Mouse (Mus musculus) thymus, adult 2 months (tissue): Measurements from ENCODE around the gene Dpy19l2. TPM values are rescaled to one million over a fixed set of nuclear protein-coding genes. Genes with fewer than 3 reads are reported as not detected.
"Not testable (repeated sequence)": the region's sequence is repeated elsewhere in the genome, so short reads cannot be mapped to it uniquely, and the experiment has no call there.

Experiments used
- DNase-seq: peaks from one replicate; pipeline ENCODE4 v3.0.0; 2021
- H3K27ac ChIP-seq: fragments of 200-500 bp; 2 replicates; pipeline ENCODE4 v1.5.1; 2012; ENCODE audit warnings: low read length, control low read depth; ENCODE audit not compliant: control insufficient read depth, insufficient read depth
- H3K27me3 ChIP-seq: fragments of 200-500 bp; 2 replicates; pipeline ENCODE4 v1.6.1; 2012; ENCODE audit warnings: mild to moderate bottlenecking, low read length, moderate library complexity, mixed read lengths; ENCODE audit not compliant: control insufficient read depth, insufficient read depth
- H3K36me3 ChIP-seq: fragments of 200-500 bp; 2 replicates; pipeline ENCODE4 v1.6.1; 2012; ENCODE audit warnings: mild to moderate bottlenecking, low read length, moderate library complexity; ENCODE audit not compliant: control insufficient read depth, insufficient read depth
- H3K4me1 ChIP-seq: fragments of 200-500 bp; replicated peaks from 2 replicates; pipeline ENCODE4 v1.6.1; 2012; ENCODE audit warnings: low read length; ENCODE audit not compliant: control insufficient read depth, insufficient read depth
- H3K4me3 ChIP-seq: fragments of 200-500 bp; 2 replicates; pipeline ENCODE4 v1.5.1; 2012; ENCODE audit warnings: mild to moderate bottlenecking, low read length, control low read depth, moderate library complexity; ENCODE audit not compliant: control insufficient read depth, insufficient read depth
- CTCF ChIP-seq: fragments of 200-500 bp; IDR thresholded peaks from 2 replicates; pipeline ENCODE4 v1.5.1; 2012; ENCODE audit warnings: mild to moderate bottlenecking, control low read depth, low read length, moderate library complexity, borderline replicate concordance; ENCODE audit not compliant: control insufficient read depth, poor library complexity, insufficient read depth; ENCODE audit errors: extremely low read depth
- POLR2A ChIP-seq: fragments of 200-500 bp; IDR thresholded peaks from 2 replicates; pipeline ENCODE4 v1.6.1; 2012; ENCODE audit warnings: mild to moderate bottlenecking, low read length, control low read depth, moderate library complexity; ENCODE audit not compliant: control insufficient read depth, poor library complexity, insufficient read depth; ENCODE audit errors: extremely low read depth
- WGBS: fragments of 180-500 bp; shearing (Covaris S2); methylation state at CpG from one replicate; pipeline ENCODE4 v1.1.7; 2018; 5-methylcytosine and 5-hydroxymethylcytosine counted together
- polyA plus RNA-seq: library from polyadenylated mRNA; depleted of rRNA; stranded (reverse); fragments of >200 nt; gene quantifications from 2 replicates; pipeline ENCODE4 v1.2.3, GENCODE M21; 2012; rRNA removed

The Dpy19l2 gene
- polyA plus RNA-seq, result not detected in 2 replicates

DNA sequence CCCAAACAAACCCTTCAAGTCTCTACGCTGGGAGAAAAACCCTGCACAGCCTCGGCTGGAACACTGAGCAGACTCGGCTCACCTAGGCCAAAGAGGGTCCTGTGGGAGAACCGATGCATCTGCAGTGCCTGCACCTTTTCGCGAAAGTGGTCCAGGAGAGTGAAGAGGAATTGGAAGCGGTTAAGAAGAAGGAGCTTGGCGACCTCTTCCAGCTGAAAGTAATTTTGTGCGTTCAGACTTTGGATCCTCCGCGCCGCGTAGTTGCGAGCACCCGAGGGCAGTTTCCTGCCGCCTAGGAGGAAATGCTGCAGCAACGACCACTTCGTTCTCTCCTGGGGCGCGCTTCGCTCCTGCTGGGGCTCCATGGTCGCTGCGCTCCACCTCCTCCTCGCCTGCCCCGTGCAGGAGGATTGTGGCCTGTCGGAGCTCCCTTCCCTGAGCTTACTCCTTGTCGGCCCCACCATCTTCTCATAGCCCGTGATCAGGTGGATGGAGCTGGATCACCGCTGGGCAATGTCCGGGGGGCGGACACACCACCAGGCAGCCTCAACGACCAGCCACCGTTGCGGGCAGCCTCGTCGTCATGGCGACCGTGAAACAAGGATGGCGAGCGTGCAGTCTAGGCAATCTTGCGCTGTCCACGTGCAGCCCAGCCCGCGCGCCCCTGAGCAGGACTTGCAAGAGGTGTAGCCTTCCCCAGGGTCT, at the start of gene Dpy19l2:
Gene Dpy19l2 (minus strand): TSS at position 594 of the 705 bp plus-strand sequence.
- Histone ChIP-seq H3K36me3 (no peaks in the 10 kb centered on the region), H3K4me1 (0 out of 2 replicates have a peak, but pooled peaks cover 3% of the 10 kb centered on the region), H3K27me3 (peaks cover 3% of the 10 kb centered on the region; the same call in 1 of the 2 replicates), H3K27ac (no peak within 1 kb of the TSS), H3K4me3 (no peak within 1 kb of the TSS)
- DNase-seq, result no peak
- TF ChIP-seq CTCF, result no peak
- no peak for TF ChIP-seq POLR2A
- 4% methylated on average over 45 of the region's 45 CpGs for WGBS

DNA sequence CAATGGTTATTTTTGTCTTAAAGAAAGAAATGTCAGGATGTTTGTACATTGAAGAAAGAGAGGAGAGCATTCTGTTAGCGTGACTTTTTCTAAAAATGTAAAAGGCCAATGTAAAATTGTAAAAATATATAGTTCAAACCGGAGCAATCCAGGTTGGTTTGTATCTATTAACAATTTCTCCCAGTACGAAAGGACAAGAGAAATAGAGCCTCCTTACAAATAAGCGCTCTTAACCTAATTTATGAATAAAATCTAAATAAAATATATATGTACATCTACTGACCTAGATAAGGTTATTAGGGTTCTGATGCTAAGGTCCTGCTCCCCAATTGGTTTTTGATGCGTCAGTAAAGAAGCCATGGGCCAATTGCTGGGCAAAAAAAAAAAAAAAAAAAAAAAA, 48.9 kb upstream of the Dpy19l2 start:
- Histone ChIP-seq H3K4me1 (no peaks in the 10 kb centered on the region), H3K27me3 (no peaks in the 10 kb centered on the region), H3K27ac (no peak overlapping the region), H3K4me3 (no peak overlapping the region), H3K36me3 (no peaks in the 10 kb centered on the region)
- no peak for DNase-seq
- TF ChIP-seq POLR2A (no peak), CTCF (no peak)
- WGBS, result 90% methylated on average over 5 of the region's 5 CpGs

DNA sequence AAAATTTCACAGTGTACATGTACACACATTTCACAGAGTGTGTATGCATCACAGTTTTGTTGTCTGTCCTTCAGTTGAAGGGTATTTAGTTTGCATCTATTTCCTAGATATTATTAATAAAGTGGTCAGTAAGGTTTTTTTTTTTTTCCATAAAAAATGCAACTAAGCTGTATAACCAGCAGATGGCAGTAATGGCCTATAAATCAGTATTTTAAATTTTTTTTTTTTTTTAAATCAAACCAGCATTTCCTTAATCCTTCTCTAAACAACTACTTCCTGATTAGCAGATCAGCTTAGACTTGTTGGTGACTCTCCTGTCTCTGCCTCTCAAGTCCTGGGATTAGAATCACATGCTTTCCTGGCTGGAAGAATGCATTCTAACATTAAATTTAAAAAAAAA, 5.2 kb upstream of the Dpy19l2 start:
- H3K27me3 ChIP-seq, result no peaks in the 10 kb centered on the region
- no peaks in the 10 kb centered on the region for H3K36me3 ChIP-seq
- no peak overlapping the region for H3K4me3 ChIP-seq
- no peak for DNase-seq
- no peak overlapping the region for H3K27ac ChIP-seq
- TF ChIP-seq CTCF (no peak), POLR2A (no peak)
- H3K4me1 ChIP-seq, result no peaks in the 10 kb centered on the region

DNA sequence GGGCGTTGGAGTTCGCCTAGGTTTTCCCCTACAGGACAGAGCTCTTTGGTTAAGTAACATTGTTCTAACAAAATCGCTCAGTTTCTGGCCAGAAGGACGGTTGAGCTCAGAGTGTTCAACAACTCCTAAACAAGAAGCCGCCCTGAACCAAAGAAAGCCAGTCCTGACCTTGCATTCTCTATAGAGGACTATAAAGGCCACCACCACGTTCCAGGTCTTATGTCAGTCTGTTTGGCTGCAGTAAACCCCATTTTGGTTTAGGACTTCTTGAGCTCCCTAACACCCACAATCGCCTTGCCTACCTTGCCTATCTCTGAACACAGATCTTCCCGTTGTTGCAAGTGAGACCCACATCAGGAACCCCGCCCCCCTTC, 299 bp upstream of the Dpy19l2 start:
- 0 out of 2 replicates have a peak, but pooled peaks cover 3% of the 10 kb centered on the region for H3K4me1 ChIP-seq
- TF ChIP-seq CTCF (no peak), POLR2A (no peak)
- no peak overlapping the region for H3K4me3 ChIP-seq
- 19% methylated on average over 9 of the region's 9 CpGs for WGBS
- no peak for DNase-seq
- H3K27me3 ChIP-seq, result peaks cover 3% of the 10 kb centered on the region; the same call in 1 of the 2 replicates
- H3K27ac ChIP-seq, result no peak overlapping the region
- no peaks in the 10 kb centered on the region for H3K36me3 ChIP-seq

DNA sequence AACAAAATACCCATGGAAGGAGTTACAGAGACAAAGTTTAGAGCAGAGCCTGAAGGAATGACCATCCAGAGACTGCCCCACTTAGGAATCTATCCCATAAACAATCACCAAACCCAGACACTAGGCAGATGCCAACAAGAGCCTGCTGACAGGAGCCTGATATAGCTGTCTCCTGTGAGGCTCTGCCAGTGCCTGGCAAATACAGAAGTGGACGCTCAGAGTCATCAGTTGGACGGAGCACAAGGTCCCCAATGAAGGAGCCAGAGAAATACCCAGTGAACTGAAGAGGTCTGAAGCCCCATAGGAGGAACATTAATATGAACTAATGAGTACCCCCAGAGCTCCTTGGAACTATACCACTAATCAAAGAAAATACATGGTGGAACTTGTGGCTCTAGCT, 58.8 kb downstream of the Dpy19l2 start:
- H3K4me1 ChIP-seq, H3K36me3 ChIP-seq, H3K4me3 ChIP-seq, H3K27ac ChIP-seq, H3K27me3 ChIP-seq, DNase-seq: not testable (repeated sequence)
- WGBS, result 96% methylated on average over 2 of the region's 2 CpGs

DNA sequence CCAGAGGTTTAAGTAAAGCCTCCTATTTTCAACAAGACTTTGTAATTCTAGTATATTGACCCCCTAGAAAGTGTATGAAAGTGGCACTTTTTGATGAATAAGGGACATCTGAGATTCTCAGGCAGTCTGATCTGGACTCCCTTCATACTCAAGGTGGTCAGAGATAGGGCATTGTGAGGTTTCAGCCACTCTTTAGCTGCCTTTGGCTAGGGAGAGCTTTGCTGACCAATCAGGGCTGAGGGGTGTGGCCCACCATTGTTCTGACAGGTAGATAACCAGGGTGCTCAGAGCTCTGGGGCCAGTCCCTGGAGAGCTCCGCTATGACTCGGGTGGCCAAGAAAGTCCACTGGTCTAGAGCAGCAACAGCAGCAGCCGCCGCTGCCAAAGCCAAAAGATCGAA, 71.2 kb downstream of the Dpy19l2 start, which contains the start of gene Cypt4:
Gene Cypt4 (plus strand): TSS at position 301 of the 400 bp plus-strand sequence.
- H3K27me3 ChIP-seq, result no peaks in the 10 kb centered on the region
- DNase-seq, result no peak
- TF ChIP-seq POLR2A (no peak), CTCF (no peak)
- no peak within 1 kb of the TSS for H3K27ac ChIP-seq
- no peaks in the 10 kb centered on the region for H3K36me3 ChIP-seq
- no peak within 1 kb of the TSS for H3K4me3 ChIP-seq
- WGBS, result 95% methylated on average over 5 of the region's 5 CpGs
- H3K4me1 ChIP-seq, result no peaks in the 10 kb centered on the region

DNA sequence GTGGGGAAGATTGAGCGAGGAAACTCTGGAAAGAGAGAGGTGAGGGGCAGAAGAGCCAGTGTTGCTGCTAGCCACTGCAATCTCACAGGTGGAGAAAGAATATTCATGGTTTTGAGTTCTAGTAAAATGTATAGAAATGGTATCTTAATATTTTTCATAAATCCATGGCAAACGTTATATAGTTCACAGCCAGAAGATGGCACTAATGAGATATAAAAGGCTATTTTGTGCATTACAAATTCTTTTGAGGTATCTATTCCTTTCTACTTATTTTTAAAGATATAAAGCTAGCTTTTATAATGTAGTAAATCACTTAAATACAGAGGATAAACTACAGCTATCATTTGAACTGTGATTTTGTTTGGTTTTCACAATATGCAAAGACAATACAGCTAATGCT, 157.9 kb downstream of the Dpy19l2 start:
- Histone ChIP-seq H3K27me3 (no peaks in the 10 kb centered on the region), H3K4me3 (no peak overlapping the region), H3K4me1 (no peaks in the 10 kb centered on the region), H3K36me3 (no peaks in the 10 kb centered on the region), H3K27ac (no peak overlapping the region)
- WGBS, result 47% methylated on average over 2 of the region's 2 CpGs
- TF ChIP-seq POLR2A (no peak), CTCF (no peak)
- DNase-seq, result no peak
